Mouse (Mus musculus): ENCODE data around the gene Nfic.

DNA sequence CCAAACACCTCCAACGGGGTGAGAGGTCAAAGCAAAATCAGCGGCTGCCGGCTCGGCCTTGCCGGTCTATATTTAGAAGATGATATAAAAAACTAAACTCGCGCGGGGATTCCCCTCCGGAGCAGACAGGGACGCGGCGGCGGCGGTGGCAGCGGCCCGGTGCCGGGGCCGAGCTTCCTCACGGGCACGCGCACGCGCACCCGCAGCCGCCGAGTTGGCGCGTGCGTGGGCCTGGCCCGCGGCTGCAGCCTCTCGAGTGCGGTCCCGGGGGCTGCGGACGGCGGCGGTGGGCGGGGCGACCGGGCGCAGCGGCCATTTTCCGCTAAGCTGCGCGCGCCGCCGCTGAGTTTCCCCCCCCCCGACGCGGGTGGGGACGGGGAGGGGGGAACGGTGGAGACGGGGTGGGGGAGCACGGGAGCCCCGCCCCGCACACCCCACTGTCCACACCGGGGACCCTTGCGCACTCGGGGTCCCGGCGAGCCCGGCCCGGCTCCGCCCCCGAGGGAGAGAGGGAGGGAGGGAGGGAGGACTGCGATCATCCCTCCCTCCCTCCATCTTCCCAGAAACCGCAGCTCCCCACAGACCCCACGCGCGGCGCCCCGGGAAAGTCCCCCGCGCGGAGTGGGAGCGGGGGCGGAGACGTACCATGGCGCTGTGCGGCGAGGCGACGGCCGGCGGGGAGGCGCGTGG lies 25.1 kb downstream of the Nfic start:
- TF ChIP-seq CTCF (IDR thresholded peaks at IDR 0.05; ENCODE audit: low read depth, low read length) = no peak
- no peak for TF ChIP-seq EP300 (IDR thresholded peaks at IDR 0.05; ENCODE audit: insufficient read depth, low read depth, low read length)
- no peak for TF ChIP-seq POLR2A (IDR thresholded peaks at IDR 0.05; ENCODE audit: insufficient read depth, low read length)

Data from ES-Bruce4 (cell line).